Mouse (Mus musculus): ENCODE measurements around the gene Jph3.

DNA sequence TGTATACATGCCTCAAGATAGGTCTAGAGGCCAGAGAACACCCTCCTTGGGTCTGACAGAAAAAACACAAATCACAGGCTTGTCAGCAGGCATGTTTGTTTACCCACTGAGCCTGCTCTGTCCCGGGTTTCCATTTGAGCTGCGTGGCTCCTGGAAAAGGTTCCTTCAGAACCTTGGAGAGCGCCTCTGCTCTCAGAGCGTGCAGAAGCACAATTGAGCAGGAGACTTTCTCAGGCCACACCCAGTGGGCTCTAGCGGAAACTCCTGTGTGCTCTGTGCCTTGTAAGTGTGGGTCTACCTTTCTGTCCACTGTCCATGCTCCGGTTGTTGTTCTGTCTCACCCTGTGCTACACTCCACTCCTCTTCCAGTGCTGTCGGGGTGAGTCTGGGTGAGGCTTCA lies 6.8 kb downstream of the Jph3 start:
- no peak for TF ChIP-seq CTCF (IDR thresholded peaks at IDR 0.05; ENCODE audit: low read depth, low read length)
- TF ChIP-seq POLR2A (IDR thresholded peaks at IDR 0.05; ENCODE audit: extremely low read depth, insufficient read depth, low read length): no peak

All from liver, adult 2 months (tissue).